Mouse (Mus musculus): Measurements from ENCODE around the gene Nxf7. TPM values are rescaled to one million over a fixed set of nuclear protein-coding genes. Genes with fewer than 3 reads are reported as not detected.
"Not testable (repeated sequence)": the region's sequence is repeated elsewhere in the genome, so short reads cannot be mapped to it uniquely, and the experiment has no call there.

Gene Nxf7
- not detected in 2 replicates for polyA plus RNA-seq (2016; fragmentation: Nextera tagmentation; extraction: Ambion mirVana)

DNA sequence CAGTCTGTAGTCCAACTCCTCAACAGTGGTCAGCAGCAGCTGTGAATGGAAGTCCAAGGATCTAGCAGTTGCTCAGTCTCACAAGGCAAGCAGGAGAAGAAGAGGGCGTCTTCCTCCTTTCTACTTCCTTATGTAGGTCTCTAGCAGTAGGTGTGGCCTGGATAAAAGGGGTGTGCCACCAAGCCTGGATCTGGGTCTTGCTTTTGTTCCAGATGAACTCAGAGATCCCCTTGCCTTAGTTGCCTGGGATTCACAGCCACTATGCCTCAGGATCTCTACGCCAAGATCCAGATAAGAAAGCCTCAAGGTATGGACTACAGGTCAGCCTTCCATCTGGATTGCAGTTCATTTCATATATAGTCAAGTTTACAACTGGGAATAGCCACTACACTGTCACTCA, at the start of gene Nxf7:
TSS of gene Nxf7 (minus strand) at position 101 of the 400 bp plus-strand sequence.
- WGBS, result 73% methylated on average over 2 of the region's 2 CpGs
- H3K4me3 ChIP-seq, result no peak within 1 kb of the TSS
- no peak within 1 kb of the TSS for H3K27ac ChIP-seq
- H3K27me3 ChIP-seq, result no peaks in the 10 kb centered on the region
- H3K36me3 ChIP-seq, result no peaks in the 10 kb centered on the region
- no peak within 1 kb of the TSS for H3K9ac ChIP-seq
- ATAC-seq (ENCODE audit: insufficient number of reproducible peaks, insufficient read depth, low FRiP score, low TSS enrichment), result no peak
- H3K9me3 ChIP-seq, result peaks cover 8% of the 10 kb centered on the region; the same call in 1 of the 2 replicates
- no peaks in the 10 kb centered on the region for H3K4me1 ChIP-seq
- H3K4me2 ChIP-seq (replicated peaks), result no peak within 1 kb of the TSS

DNA sequence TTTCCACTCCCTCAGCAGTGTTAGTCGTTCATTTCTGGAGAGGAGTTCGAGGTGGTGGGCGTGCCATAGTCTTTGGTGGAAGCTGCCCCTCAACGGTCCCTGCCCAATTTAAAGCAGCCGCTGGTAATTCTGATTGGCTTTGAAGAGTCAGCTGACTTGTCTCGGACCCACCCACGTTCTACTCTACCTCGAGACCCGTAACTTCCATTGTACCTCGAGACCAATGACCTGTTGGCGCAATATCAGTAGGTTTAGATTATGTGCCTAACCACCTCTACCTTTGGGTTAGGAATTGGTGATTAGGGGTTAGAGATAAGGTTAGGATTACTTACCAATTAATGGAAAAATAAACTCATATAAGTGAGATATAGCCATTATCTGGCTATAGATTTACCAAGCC, 29.0 kb upstream of the Nxf7 start, which contains the start of gene Prame:
TSS of gene Prame (minus strand) at position 101 of the 400 bp plus-strand sequence.
- Histone ChIP-seq H3K27ac (no peak within 1 kb of the TSS), H3K4me2 (replicated peaks) (no peak within 1 kb of the TSS), H3K27me3 (no peaks in the 10 kb centered on the region), H3K9me3 (no peaks in the 10 kb centered on the region), H3K36me3 (no peaks in the 10 kb centered on the region), H3K4me1 (no peaks in the 10 kb centered on the region), H3K9ac (no peak within 1 kb of the TSS), H3K4me3 (no peak within 1 kb of the TSS)
- 87% methylated on average over 11 of the region's 11 CpGs for WGBS
- ATAC-seq (ENCODE audit: insufficient number of reproducible peaks, insufficient read depth, low FRiP score, low TSS enrichment), result no peak

DNA sequence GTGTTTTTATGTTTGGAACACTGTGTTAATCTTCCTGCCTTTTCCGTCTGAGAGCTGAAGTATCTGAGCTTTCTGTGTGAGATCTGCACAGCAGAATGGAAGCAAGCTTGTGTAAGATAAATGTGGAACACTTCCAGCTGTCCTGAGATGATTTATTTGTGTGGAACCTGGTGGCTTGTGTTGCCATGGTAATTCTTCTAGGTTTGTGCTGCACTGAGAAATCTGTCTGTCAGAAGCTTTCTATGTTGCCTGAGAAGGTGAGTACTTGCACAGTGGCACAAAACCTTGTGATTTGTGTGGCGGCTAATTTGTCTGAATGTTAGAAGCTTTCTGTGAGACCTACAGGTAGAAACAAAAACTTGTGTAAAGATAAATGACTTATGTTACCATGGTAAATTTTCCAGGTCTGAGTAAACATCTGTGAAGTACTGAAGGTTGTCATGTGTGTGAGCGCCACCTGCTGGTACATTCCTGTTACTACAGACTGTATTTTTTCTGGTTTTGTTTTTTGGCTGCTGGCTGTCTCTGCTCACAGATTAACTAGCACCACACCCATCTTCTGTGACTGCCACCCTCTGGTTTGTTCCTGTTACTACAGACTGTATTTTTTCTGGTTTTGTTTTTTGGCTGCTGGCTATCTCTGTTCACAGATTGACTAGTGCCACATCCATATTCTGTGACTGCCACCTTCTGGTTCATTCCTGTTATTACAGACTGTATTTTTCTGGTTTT, 2.9 kb upstream of the Nxf7 start:
- H3K9ac ChIP-seq; H3K27me3 ChIP-seq; H3K9me3 ChIP-seq; ATAC-seq (ENCODE audit: insufficient number of reproducible peaks, insufficient read depth, low FRiP score, low TSS enrichment); H3K27ac ChIP-seq; H3K4me1 ChIP-seq; H3K4me3 ChIP-seq; H3K36me3 ChIP-seq; H3K4me2 ChIP-seq (replicated peaks): not testable (repeated sequence)
- WGBS, result 61% methylated on average over 3 of the region's 3 CpGs

DNA sequence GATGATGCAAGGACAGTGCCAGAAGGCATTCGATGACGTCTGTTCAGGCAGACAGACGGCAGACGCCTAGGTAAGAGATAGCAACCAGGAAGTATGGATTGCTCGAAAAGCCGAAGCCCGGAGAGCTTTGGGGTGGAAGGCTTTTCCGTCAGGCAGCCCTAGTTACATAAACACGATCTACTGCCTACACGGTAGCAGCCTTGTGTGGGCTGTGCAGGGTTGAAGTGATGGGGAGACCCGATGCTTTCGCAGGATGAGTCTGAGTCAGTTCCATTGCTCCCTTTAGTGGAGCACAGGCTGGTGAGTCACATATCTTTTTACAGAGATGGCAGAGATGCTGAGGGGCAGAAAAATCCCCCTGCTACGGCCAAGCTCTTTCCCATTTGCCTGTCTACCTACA, 481 bp downstream of the Nxf7 start:
- no peak for ATAC-seq (ENCODE audit: insufficient number of reproducible peaks, insufficient read depth, low FRiP score, low TSS enrichment)
- H3K9ac ChIP-seq, result no peak overlapping the region
- no peak overlapping the region for H3K27ac ChIP-seq
- H3K36me3 ChIP-seq, result no peaks in the 10 kb centered on the region
- H3K27me3 ChIP-seq, result no peaks in the 10 kb centered on the region
- H3K4me3 ChIP-seq, result no peak overlapping the region
- no peaks in the 10 kb centered on the region for H3K4me1 ChIP-seq
- H3K4me2 ChIP-seq (replicated peaks), result no peak overlapping the region
- WGBS, result 83% methylated on average over 13 of the region's 13 CpGs
- H3K9me3 ChIP-seq, result peaks cover 8% of the 10 kb centered on the region; the same call in 1 of the 2 replicates

DNA sequence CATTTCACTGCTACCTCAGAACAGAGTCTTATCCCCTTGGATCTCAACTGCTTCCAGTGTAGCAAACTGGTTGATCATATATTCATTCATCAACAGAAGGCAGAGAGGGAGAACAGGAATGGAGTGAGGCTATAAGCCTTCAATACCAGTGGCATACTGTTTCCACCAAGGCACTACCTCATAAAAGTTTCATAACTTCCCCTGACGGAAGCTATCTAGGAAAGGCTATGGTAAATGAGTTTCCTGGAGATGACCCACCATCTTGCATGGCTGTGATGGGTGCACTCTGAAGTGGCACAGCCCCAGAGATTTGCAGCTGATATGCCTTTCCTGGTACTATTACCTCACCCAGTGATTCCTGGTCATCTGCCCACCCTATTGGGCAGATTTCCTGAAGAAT, 22.2 kb downstream of the Nxf7 start:
- no peaks in the 10 kb centered on the region for H3K9me3 ChIP-seq
- no peaks in the 10 kb centered on the region for H3K27me3 ChIP-seq
- H3K4me1 ChIP-seq, result no peaks in the 10 kb centered on the region
- 94% methylated on average over 1 of the region's 1 CpGs for WGBS
- H3K4me2 ChIP-seq (replicated peaks), result no peak overlapping the region
- no peak overlapping the region for H3K9ac ChIP-seq
- no peak overlapping the region for H3K4me3 ChIP-seq
- ATAC-seq (ENCODE audit: insufficient number of reproducible peaks, insufficient read depth, low FRiP score, low TSS enrichment), result no peak
- H3K36me3 ChIP-seq, result no peaks in the 10 kb centered on the region
- H3K27ac ChIP-seq, result no peak overlapping the region

DNA sequence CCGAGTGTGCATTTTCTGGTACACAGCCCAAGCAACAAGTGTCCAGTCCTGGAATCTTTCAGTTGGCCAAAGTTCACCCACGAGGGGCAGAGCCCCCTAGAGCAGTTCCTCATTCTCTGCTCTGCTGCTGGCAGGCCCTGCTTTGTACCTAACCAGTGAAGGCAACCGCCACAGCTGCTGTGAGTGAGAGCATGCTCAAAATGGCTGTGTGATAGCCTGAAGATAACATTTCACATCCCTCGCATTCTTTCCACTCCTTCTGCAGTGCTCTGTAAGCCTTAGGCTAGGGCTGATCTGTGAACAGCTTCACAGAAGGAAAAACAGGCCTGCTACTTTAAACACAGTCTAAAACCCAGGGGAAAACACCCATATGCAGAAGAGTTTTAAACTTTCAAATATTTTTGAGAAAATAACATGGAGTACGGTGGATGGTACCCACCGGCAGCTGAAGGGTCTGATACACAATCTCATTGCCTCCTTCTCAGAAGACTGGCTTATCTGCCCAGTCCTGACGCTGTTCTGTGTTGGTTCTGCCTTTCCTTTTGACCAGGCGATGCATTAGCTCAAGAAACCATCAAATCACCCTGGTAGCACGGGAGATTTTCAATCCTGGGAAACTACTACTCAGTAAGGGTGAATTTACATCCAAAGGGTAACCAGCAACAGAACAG, 23.5 kb downstream of the Nxf7 start:
- not testable (repeated sequence) for ATAC-seq (ENCODE audit: insufficient number of reproducible peaks, insufficient read depth, low FRiP score, low TSS enrichment)
- 69% methylated on average over 9 of the region's 9 CpGs for WGBS

DNA sequence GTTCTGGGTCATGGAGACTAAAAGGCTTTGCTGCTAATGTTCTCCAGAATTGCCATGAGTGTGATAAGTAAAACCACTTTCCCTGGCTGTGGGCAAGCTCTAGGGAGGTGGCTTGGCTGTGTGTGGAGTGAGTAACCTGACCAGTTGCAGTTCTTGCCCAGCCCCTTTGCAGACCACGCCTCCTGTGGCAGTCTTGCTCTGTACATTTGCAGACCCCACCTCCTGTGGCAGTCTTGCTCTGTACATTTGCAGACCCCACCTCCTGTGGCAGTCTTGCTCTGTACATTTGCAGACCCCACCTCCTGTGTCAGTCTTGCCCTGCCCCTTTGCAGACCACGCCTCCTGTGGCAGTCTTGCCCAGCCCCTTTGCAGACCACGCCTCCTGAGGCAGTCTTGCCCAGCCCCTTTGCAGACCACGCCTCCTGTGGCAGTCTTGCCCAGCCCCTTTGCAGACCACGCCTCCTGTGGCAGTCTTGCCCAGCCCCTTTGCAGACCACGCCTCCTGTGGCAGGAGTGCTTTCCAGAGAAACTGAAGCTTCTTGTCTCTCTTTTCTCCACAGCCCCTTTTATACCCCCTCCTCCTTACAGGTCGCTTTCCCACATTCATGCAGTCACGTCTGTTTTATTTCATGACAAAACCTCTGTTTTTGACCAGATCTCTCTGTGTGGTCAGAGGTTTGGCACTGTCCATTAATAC, 24.2 kb downstream of the Nxf7 start:
- not testable (repeated sequence) for H3K9ac ChIP-seq; H3K4me1 ChIP-seq; H3K9me3 ChIP-seq; H3K27me3 ChIP-seq; H3K4me3 ChIP-seq; H3K27ac ChIP-seq; H3K4me2 ChIP-seq (replicated peaks); H3K36me3 ChIP-seq
- ATAC-seq (ENCODE audit: insufficient number of reproducible peaks, insufficient read depth, low FRiP score, low TSS enrichment), result peak; percentile 71; the same call in 1 of the 2 replicates
- WGBS, result 19% methylated on average over 8 of the region's 8 CpGs

More for the DNA sequence above, 23.5 kb downstream of the Nxf7 start:
- H3K4me3 ChIP-seq; H3K27me3 ChIP-seq; H3K4me1 ChIP-seq; H3K36me3 ChIP-seq; H3K27ac ChIP-seq; H3K9ac ChIP-seq; H3K9me3 ChIP-seq; H3K4me2 ChIP-seq (replicated peaks): not testable (repeated sequence)

DNA sequence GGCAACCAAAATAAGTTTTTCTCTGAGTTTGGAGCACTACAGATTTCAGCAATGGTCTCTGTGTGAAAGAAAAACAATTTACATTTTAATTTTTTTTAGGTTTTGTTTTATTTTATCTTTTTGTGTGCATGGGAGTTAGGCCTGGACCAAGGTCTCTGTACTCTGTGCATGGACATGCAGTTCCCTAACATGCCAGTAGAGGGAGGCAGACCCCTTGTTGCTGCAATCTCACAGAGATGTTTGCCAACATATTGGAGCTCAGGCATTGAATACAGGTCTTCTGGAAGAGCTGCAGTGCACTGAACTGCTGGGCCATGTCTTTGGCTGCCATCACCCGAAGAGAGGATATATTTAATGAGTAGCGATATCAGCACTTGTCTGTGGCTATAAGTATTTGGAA, 29.1 kb downstream of the Nxf7 start:
- not testable (repeated sequence) for H3K9ac ChIP-seq; H3K4me3 ChIP-seq; H3K27me3 ChIP-seq; H3K36me3 ChIP-seq; H3K9me3 ChIP-seq; H3K27ac ChIP-seq; H3K4me2 ChIP-seq (replicated peaks); H3K4me1 ChIP-seq
- ATAC-seq (ENCODE audit: insufficient number of reproducible peaks, insufficient read depth, low FRiP score, low TSS enrichment), result 0 out of 2 replicates have a peak, but pooled peaks have one; percentile 60
- WGBS, result 11% methylated on average over 1 of the region's 2 CpGs

DNA sequence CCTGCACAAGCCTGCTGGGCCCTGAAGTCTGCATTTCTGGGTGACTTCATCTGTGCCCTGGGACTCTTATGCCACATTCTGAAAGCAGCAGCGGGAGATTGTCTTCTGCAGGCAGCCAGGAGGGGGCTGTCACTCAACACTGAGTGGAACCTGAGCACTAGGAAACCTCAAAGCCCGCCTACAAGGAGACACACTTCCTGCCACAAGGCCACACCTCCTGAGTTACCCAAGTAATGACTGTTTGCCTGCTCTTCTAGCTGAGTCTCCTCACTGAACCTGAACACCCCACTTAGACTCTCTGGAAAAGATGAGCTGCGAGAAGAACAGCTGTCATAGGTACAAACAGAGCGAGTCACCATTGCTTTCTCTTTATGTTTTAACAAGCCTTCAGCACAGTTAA, 33.6 kb downstream of the Nxf7 start:
- H3K9ac ChIP-seq; H3K4me1 ChIP-seq; H3K4me2 ChIP-seq (replicated peaks); H3K9me3 ChIP-seq; H3K27me3 ChIP-seq; ATAC-seq (ENCODE audit: insufficient number of reproducible peaks, insufficient read depth, low FRiP score, low TSS enrichment); H3K4me3 ChIP-seq; H3K36me3 ChIP-seq; H3K27ac ChIP-seq: not testable (repeated sequence)
- 49% methylated on average over 4 of the region's 4 CpGs for WGBS

DNA sequence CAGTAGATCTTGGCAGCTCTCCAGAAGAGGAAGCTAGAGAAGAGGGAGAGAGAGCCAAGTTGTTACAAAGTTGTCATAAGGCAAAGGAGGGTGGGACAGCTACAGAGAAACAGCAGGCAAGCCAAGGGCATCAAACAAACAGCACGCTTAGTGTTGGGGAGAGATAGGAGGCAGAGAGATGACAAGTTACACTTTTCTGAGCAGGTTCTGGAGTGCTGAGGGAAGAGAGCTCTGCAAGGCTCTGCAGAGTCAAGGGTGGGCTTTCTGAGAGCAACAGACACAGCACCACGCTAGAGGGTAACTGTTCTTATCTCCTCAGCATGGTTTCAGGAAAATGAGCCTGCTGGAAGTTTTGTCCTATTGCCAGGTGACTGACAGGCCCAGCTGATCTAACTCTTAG, 35.7 kb downstream of the Nxf7 start:
- Histone ChIP-seq H3K4me2 (replicated peaks) (no peak overlapping the region), H3K4me3 (no peak overlapping the region), H3K9ac (no peak overlapping the region), H3K4me1 (no peaks in the 10 kb centered on the region), H3K27ac (no peak overlapping the region), H3K36me3 (no peaks in the 10 kb centered on the region), H3K9me3 (no peaks in the 10 kb centered on the region), H3K27me3 (no peaks in the 10 kb centered on the region)
- ATAC-seq (ENCODE audit: insufficient number of reproducible peaks, insufficient read depth, low FRiP score, low TSS enrichment), result no peak
- 47% methylated on average over 2 of the region's 2 CpGs for WGBS

DNA sequence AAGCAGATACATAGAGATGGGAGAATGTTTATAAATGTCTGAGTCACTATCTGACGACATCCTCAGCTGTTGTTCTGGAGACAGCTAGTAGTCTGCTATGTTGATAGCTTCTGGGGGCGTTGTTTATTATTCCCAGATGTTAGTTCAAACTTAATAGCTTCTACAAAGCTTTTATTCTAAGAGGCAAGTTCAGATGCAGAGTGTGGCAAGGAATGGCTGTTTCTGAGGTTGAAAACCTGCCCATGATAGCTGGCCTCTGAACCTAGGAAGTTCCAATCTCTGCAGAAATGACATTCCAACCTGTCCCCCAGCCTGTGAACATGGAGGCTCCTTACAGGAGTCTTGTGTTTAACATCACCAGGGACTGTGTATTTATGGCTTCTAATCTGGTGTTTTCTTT, 36.9 kb downstream of the Nxf7 start:
- not testable (repeated sequence) for H3K4me2 ChIP-seq (replicated peaks)

DNA sequence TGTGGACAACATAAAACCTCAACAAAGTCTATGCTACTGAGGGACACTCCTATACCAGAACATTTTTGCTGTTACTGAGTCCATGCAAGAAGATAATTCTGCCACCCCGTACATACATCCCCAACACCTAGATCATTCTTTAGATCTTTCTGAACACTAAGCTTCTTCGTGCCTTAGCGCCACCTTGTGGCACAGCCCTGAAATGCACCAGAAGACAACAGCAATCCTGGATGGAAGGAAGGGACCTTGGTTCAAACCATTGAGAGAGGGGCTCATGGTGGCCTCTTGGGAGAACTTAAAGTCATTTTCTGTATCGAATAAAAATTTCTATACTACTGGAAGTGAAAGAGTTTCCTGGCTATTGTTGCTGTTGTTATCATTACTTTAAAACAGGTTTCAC, 37.6 kb downstream of the Nxf7 start:
- 23% methylated on average over 4 of the region's 4 CpGs for WGBS
- not testable (repeated sequence) for ATAC-seq (ENCODE audit: insufficient number of reproducible peaks, insufficient read depth, low FRiP score, low TSS enrichment); H3K27ac ChIP-seq; H3K36me3 ChIP-seq; H3K4me3 ChIP-seq; H3K9ac ChIP-seq; H3K27me3 ChIP-seq; H3K4me1 ChIP-seq; H3K9me3 ChIP-seq; H3K4me2 ChIP-seq (replicated peaks)

More for the DNA sequence above, 36.9 kb downstream of the Nxf7 start:
- not testable (repeated sequence) for H3K9me3 ChIP-seq; H3K36me3 ChIP-seq; H3K27me3 ChIP-seq; H3K4me3 ChIP-seq; ATAC-seq (ENCODE audit: insufficient number of reproducible peaks, insufficient read depth, low FRiP score, low TSS enrichment); H3K4me1 ChIP-seq; H3K27ac ChIP-seq; H3K9ac ChIP-seq
- 43% methylated on average over 2 of the region's 2 CpGs for WGBS

Data from embryonic facial prominence, embryonic 12.5 days (tissue).